Mouse (Mus musculus) olfactory bulb, adult 2 months (tissue): ENCODE measurements around the gene Lmntd2.

Experiments used
- CTCF ChIP-seq: fragments of 200-500 bp; IDR thresholded peaks from 2 replicates; pipeline ENCODE4 v1.5.1; 2012; ENCODE audit warnings: low read depth, mild to moderate bottlenecking, low read length, moderate library complexity; ENCODE audit not compliant: insufficient read depth
- POLR2A ChIP-seq: fragments of 200-500 bp; IDR thresholded peaks from 2 replicates; pipeline ENCODE4 v1.6.1; 2012; ENCODE audit warnings: mild to moderate bottlenecking, low read depth, low read length, moderate library complexity; ENCODE audit not compliant: insufficient read depth

- no peak for TF ChIP-seq CTCF
- no peak for TF ChIP-seq POLR2A
Measured at GRCm38 (mm10) chr7:141226535-141226934, 12.7 kb upstream of the Lmntd2 start.
